Mouse (Mus musculus): ENCODE results near the gene March7.

The March7 gene

DNA sequence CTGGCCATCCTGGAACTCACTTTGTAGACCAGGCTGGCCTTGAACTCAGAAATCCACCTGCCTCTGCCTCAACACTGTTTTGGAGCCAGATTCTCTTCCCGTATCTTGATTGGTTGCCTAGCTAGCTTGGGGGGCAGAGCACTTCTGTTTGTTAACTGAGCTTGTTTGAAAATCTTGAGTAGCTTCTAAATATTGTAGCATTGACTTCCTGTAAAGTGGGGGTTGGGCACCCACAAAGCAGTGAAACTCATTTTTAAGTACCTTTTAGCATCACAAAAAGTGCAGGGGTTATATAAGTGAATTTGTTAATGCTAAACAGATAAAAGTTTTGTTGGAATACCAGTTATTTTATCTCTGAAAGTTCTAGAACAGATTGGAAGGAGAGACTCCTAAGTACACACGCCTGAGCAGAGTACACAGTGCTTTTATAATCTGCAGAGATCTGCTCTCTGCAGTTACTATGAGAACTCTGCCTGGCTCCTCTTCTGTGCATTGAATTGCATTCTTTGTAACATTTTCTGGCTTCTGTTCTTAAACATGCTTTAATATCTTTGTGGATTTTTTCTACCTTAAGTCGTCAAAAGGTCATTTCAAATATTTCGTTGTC lies 7.0 kb downstream of the March7 start:
- no peak for DNase-seq

DNA sequence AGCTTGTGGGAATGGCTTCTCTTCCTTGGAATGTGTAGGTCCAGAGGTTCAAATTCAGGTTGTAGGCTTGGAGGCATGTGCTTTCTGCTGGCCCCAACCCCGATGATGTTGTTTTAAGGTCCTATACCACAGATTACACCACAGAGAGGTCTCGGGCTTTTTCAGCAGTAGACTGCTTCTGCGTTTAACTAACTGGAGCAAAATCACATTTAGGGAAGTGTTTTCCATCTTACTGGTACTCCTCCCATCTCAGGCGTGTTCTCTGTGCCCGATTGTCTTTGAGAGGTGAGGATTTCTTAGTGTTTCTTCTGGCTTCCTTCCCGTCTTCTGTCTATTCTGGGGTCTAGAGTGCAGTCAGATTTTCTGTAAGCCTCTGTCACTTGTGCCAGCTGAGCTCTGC lies 7.9 kb downstream of the March7 start:
- no peak for DNase-seq

DNA sequence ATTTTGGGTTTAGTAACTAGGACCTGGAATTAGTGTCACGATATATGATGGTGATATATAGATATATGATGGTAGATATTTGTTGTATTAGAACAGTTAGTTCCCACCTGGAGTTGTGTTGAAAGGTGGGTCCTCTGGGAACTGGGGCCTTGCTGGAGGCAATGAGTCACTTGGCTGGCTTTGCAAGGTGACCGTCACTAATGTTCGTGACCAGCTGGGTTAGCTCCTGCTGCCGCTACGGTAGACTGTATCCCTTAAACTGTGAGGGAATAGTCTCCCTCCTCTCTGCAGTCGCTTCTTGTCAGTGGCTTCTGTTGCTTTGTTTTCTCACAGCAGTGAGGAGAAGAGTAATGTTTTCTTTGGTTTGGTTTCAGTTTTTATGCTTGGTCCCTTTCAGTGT lies 11.5 kb downstream of the March7 start:
- DNase-seq, result peak; percentile 34 to 47

DNA sequence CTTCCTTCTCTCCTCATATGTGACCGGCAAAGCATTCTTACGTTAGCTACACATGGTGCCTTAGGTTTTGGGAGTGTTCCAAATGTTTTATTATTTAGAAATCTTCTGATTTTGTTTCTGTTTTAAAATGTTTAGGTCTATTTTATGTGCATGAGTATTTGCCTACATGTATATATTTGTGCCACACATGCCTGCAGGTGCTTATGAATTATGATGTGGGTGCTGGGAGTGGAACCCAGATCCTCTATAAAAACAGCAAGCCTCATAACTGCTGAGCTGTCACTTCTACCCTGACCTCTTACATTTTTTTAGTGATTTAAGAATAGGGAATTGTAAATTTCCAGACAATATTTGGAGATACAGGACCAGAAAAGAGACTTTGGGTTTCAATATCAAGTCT lies 12.3 kb downstream of the March7 start:
- no peak for DNase-seq

DNA sequence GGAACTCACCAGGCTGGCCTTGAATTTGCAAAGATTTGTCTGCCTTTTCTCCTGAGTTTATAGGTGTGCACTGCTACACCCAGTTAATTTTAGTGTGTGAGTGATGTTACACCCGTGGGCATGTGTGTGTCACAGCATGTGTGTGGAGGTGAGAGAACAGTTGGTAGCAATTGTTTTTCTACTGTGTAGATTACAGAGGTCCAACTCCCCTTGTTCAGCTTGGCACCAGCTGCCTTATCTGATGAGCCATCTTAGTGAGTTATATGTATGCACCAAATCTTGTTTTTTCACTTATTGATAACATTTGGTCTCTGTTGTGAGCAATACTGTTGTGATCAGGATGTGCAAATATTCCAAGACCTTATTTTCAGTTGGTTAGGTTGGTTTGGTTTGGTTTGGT lies 13.8 kb downstream of the March7 start:
- no peak for DNase-seq

DNA sequence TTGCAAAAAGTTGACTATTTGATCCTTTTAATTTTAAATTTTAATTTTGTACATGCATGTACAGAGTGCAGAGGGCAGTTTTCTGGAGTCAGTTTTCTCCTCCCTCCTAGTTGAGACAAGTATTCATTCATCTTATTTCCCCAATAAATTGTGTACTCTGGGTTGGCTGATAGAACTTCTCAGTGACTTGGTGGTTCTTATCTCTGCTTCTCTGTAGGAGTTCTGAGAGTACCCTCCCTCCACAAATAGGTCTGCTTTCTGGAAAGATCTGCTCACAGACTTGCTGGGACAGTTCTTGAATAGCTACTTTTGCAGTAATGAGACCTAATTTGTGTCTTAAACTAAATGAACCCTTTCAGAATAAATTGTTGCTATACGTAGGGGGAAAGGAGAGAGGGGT lies 18.8 kb downstream of the March7 start:
- DNase-seq, result no peak

DNA sequence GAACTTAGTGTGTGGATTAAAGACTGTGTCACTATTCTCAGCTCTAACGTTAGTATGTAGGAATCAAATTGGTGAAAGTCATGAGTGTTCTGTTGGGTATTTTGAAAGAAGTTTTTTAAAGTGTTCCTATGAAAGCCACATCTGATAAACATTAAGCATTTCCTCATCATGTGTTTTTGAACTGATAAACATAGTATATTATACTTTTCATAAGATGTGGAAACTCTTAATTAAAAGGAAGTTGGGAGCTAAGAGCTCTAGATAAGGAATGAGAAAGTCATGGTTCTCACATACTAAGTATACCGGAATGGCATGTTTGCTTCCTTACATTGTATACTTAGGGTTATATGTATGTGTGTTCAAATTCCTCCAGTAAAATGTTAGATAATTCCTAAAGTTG lies 20.7 kb downstream of the March7 start:
- DNase-seq, result no peak

DNA sequence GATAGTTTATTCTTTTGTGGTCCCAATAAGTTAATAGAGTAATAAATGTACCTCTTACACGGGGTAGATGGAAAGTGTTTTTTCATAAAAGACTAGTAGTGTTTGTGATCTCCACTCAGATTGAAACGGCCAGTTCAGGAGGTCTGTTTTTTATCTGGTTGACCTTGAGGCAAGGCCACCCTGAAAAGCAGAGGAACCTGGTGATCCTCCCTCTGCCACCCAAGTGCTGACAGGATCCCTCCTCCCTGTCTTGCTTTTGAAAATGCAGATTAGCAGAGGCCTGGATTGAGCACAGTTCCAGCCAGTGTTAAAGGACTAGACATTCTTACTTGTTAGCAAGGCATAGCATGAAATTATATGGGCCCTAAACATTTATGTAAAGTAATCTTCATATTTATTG lies 23.5 kb downstream of the March7 start:
- DNase-seq, result no peak

DNA sequence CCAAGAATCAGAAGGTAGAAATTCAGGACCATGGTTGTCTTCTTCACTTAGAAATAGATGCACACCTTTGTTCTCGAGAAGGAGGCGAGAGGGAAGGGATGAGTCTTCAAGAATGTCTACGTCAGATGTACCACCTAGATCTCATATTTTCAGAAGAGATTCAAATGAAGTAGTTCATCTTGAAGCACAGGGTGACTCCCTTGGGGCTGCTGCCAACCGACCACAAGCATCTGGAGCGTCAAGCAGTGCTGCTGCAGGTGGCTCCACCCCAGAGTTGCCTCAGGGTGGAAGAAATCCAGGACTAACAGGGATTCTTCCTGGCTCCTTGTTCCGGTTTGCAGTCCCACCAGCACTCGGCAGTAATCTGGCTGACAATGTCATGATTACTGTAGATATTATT lies 24.8 kb downstream of the March7 start:
- no peak for DNase-seq

DNA sequence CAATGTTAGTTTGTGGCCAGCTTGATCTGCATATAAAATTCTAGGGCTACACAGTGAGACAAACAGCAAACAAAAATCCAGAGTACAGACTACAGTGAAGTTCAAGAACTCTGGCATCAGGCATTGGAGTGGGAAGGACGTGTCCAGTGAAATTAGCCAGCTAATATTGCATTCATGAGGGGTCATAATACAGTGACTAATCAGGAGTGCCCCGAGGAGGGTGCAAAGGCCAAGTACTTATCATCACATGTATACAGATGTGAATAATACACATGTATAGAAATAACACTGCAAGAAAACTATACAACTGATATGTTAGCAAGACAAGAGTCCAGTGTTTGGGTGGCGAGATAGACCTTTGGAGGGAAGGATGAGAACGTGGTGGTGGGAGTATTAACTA lies 43.1 kb downstream of the March7 start:
- no peak for DNase-seq

DNA sequence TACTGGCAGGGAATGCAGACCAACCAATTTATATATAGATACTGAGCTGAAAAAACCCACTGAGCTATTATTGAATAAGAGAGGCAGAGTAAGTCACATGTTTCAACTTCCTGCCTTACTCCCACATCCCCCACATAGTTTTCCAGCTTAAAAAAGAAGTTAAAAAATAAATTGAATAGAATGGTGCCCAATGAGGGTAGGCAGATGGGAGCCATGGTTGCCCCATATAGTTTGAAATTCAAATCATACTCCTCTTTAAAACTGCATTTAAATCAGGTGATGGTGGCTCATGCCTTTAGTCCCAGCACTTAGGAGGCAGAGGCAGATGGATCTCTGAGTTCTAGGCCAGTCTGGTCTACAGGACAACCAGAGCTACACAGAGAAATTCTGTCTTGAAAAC lies 43.8 kb downstream of the March7 start:
- DNase-seq, result no peak

DNA sequence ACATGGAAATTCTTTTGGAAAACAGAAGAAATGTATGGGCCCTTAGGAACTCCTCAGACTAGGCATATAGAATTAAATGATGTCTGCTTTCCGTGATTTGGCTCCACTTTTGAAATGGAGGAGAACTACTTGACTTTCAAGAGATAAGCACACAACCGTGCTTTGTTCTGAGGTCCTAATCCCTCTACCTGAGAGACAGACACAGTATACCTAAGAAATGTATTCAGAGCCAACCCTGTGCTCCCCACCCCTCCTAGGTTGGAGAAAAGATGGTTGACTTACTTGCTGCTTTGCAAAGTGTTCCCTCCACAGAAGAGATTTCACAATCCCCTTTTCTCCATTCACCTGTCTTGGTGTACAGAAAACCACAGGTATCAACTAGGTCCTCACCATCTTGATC lies 47.1 kb downstream of the March7 start:
- DNase-seq, result no peak

DNA sequence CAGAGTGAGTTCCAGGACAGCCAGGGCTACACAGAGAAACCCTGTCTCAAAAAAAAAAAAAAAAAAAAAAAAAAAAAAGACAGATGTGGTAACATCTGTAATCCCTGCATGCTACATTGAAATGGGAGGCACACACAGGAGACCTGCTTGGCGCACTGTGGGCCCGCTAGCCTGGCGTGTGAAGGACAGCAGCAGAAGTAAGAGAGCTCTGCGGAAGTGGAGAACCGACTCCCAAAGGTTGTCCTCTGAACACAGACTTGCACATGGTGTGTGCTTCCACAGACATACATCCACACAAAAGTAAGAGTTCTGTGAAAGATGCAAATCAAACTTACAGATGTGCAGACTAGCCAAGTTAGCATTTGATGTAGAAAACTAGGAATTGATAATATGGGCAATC lies 49.5 kb downstream of the March7 start:
- no peak for DNase-seq

DNA sequence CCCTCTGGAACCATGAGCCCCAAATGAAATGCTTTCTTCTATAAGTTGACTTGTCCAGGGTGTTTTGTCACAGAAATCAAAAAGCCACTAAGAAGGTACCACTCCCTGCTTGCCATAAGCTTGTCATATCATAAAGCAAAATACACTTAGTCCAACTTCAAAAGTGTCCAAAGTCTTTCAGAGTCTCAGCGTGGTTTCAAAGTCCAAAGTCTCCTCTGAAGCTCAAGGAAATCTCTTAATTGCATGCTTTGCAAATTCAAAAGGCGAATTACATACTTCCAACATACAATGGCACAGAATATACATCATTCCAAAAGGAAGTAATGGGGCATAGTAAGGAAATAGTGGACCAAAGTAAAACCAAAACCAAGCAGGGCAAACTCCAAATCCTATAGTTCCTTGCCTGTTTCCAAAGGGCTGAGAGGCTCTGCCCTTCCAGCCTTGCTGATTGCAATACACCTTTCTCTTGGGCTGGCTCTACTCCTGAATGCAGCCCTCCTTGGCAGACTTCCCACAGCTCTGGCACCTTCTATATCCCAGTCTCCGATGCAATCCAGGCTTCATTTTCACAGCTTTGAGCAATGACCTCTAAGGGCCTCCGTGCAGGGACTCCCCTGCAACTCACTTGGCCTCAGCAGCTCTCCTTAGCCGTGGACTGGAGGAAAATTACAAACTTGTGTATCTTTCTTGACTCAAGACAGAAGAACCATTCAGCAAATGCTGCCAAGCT lies 51.1 kb downstream of the March7 start:
- peak; percentile 17 to 54 for DNase-seq

DNA sequence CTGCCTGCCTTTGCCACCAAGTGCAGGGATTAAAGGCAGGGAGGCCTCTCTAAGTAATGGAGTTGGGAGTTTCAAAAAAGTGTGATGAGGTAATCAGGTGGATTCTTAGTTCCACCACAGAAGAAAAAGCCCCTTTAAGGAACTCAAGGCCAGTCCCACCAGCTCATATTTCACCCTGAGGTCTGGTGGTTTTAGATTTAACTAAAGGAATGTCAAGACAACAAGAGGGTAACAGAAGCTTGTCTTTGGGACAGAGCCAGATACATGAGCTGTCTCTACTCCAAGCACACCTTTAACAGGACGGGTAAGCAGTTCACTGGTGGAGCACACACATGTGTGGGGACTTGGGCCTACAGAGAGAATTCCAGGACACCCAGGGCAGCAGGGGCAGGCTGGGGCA lies 57.9 kb downstream of the March7 start:
- DNase-seq, result peak in 1 of 2 experiments; percentile 31

DNA sequence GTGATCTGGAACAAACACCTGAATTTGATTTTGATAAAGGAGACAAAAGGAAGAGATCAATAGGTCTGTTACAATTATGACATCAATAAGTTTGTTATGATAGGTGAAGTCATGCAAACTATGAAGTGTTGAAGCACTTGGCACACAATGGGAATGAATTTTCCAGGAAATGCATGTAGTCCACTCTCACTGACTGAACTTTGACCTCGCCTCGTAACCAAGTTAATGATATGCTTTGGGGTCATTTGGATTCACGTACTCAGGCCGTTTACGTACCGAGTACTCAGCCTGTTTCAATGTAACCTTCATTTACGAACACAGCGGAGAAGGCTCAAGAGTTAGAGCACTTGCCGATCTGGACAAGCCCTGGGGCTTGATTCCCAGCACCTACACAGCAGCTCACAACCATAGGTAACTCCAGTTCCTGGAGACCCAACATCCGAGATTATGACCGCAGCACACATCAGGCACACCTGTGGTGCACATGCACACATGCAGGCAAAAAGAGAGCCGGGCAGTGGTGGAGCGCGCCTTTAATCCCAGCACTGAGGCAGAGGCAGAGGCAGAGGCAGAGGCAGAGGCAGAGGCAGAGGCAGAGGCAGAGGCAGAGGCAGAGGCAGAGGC lies 60.3 kb downstream of the March7 start:
- DNase-seq, result peak; percentile 71 to 82

DNA sequence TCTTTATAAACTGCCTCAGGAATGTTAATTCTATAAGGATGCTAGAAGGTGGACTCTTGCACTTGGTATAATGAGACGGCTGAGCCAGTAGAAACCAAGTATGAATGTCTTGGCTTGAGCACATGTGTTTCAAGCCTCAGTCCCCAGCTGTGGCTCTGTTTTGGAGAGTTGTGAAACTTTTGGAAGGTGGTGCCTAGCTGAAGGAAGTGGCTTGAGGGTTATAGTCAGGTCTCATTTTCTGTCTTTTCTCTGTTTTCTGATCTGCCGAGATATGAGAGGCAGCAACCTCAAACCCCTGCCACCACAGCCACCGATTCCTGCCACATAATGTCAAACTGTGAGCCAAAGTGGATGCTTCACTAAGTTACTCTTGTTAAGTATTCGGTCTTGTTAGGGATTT lies 68.9 kb downstream of the March7 start:
- DNase-seq, result no peak

DNA sequence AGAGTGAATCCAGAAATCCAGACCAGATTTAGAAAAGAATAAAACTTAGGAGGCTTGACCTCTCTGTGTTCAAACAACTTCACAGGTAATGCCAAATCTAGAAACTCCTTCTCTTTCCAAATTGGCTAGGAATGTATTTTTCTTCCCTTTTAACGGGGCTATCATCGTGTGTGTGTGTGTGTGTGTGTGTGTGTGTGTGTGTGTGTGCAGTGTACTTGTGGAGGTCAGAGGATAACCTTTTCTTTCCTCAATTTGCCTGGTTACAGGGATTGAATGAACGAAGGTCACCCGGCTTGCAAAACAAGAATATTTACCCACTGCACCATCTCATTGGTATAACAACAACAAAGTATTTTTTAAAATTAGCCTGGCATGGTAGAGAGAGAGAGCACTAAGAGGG lies 72.9 kb downstream of the March7 start:
- no peak for DNase-seq

DNA sequence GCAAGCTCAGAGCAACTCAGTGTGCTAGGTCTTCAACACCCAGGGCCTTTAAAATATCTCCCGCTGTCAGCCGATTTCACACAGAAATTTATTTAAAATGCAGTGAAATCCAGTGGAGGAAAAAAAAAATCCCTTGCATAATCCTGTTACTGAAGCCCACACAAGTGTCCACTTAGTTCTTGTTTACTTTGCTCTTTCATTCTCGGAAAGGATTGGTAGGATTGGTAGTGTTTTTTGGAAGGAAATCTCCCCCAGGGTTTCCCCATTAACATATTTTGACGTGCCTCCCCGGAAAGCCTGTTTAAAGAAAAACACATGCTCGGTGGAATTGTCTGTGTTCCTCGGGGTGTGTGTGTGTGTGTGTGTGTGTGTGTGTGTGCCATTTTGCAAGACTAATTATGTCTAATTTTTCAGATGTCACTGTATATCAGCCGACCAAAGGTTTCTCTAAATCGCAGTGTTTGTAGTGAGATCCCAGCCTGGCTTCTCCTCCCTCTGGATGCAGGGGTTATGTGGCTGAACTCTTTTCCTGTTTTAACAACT lies 73.6 kb downstream of the March7 start:
- peak; percentile 15 to 37 for DNase-seq

DNA sequence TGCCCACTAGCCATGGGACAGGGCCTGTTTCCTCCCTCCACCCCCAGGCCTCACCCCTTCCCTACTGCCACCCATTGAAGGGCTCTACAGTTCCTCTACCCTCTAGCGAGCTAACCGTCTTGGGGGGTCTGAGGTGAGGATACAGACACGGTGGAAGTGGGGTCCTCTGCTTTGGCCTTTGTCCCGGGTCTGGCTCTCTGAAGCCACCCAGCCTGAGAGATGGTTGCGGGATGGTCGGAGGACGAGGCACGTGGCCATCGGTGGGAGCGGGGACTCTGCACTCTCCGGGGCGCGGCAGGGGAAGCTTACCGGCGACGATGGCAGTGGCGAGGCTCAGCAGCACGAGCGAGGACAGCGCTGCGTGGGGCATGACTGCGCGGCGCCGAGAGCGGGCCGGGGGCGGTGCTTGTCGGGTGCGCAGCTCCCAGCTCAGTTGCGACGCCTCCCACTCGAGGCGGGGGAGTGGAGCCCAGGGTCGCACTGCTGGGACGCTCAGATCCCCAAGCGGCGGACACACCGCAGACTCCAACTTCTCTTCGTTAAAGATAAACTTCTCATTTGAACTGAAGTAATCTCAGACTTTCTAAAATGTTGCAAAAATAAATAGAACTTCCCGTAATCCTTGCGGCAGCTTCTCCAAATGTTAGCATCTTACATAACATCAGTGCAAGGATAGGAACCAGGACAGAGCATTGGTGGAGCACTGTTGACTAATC lies 74.2 kb downstream of the March7 start:
- DNase-seq, result peak; percentile 78 to 88

DNA sequence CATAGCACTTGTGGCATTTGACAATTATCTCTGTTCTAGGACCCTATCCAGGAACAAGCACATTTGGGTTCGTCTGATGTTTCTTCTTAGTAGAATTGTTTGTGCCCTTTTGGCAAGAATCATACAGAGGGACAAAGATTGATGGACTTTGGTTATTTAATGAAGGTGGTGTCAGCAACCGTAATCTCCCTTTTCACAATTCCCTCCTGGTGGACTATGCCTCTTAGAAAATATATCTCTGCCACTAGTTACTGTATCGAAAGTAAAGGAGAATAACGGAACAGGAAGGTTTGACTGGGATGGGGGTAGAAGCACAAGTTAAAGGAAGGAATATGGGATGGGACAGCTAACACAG lies 74.8 kb downstream of the March7 start, which contains the start of gene Cd302:
Cd302 (minus strand) TSS at position 22 of the 355 bp plus-strand sequence.
- DNase-seq, result no peak

DNA sequence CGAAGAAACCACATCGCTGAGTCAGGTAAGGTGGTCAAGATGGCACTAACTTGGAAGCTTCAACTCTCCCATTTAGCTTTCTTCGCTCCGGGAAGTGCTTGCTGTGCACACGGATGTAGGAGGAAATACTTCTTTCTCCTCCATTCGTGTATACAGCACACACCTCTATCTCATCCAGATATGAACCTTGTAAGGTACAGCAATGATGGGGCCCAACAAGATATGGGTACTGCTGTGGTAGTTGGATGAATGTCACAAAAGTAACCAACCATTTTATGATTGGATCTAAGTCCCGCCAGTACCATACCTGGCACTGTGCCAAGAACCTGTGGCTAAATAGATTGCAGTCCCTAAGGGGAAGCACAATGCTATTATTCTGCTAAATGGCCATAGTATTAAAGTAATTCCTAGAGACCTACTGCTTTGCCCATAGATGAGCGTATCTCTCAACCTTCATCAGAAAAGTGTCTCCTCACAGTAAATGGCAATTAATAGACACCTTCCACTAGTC lies 75.5 kb downstream of the March7 start:
- DNase-seq, result no peak

DNA sequence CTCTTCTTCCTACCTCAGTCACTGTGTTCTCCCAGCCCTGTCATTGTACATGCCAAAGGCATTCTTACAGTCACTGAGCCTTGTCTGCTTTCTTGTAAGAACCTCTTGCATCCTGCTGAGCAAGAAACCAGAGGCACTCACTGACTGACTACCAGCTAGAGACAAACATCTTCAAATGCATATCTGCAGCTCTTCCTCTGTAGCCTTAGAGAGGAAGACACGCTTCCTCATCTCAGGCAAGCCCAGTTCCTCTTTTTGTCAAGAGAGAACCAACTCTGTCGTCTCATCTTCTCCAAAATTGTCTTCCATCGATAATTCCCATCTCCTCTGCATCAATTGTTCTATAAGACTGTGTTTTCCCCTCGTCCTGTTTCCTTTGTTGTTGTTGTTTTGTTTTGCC lies 78.9 kb downstream of the March7 start:
- DNase-seq, result no peak
